Mouse (Mus musculus): ENCODE measurements at regions not wholly inside any gene's neighbourhood (a gene's known extent, or its start where the extent isn't known, plus 50 kb on each side); places are given as distances from the start of the nearest gene placed in this dataset.

- DNase-seq (ENCODE audit: low read depth, low spot score): no peak
These were observed 525.7 kb upstream of the Tnp1 start for GRCm38 (mm10) chr1:73541371-73541770.

GRCm38 (mm10) chr1:73538420-73538871, 522.7 kb upstream of the Tnp1 start:
- no peak for DNase-seq (ENCODE audit: low read depth, low spot score)

DNA sequence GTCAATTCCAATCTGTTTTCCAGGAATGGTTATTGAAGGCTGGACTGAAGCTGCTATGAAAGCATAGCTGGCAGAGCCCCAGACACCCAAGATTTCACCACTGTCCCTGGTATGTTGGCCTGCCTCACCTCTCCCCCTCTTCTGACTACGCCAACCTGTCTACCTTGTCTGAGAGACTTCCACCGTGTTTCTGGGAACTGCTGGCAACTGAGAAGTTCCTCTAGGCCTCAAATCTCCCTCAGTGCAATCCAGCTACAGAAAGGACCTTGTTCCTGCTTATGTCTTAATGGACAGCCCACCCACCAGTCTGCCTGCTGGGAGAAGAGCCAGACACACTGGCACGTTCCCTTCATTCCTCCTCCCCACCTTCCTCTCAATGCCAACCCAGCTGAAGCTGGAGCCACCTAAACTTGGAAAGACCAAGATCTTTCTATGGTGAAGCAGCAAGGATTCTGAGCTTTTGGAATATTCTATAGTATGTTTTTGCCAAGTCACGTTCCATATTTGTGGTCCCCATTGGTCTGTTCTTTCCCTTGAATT, 520.1 kb upstream of the Tnp1 start:
- no peak for DNase-seq (ENCODE audit: low read depth, low spot score)

GRCm38 (mm10) chr1:73533526-73533925, 517.8 kb upstream of the Tnp1 start:
- no peak for DNase-seq (ENCODE audit: low read depth, low spot score)

- no peak for DNase-seq (ENCODE audit: low read depth, low spot score)
These were observed 516.6 kb upstream of the Tnp1 start for GRCm38 (mm10) chr1:73532316-73532715.

- no peak for DNase-seq (ENCODE audit: low read depth, low spot score)
These were observed 516.1 kb upstream of the Tnp1 start for GRCm38 (mm10) chr1:73531831-73532230.

GRCm38 (mm10) chr1:73530326-73530725, 514.6 kb upstream of the Tnp1 start:
- no peak for DNase-seq (ENCODE audit: low read depth, low spot score)

DNA sequence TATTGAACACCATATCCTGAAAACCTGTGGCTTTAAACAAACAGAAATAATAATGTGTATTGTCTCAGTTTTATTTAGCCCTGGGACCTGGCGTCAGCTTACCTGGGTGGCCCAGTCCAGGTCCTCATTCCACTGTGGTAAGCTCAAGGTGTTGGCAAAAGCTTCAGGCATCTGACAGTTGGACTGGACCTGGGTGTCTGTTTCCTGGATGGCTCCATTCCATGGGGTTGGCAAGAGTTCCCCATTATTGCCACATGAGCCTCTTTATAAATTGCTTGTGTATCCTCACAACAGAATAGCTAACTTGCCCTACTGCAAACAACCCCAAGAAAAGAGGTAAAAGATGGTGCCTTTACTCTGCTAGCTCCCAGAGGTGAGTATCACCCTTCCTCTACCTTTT, 512.9 kb upstream of the Tnp1 start:
- no peak for DNase-seq (ENCODE audit: low read depth, low spot score)

- DNase-seq (ENCODE audit: low read depth, low spot score): no peak
These were observed 500.7 kb upstream of the Tnp1 start for GRCm38 (mm10) chr1:73516441-73516840.

DNA sequence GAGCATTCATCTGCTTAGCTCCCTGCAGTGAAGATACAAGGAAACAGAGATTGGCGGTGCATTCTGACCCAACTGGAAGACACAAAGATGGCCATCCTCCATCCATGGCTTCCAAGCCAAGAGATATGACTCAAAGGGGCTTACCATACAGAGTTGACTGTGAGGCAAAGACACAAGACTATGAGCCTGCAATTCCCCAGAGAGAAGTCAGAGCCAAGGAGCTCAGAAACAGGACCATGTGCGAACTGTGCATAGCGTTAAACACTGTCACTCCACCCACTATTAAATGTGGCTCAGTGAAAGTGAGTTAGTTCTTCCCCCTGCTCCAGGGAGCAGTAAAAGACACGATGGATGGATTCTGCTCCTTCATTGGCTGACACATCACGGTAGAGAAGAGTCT, 500.1 kb upstream of the Tnp1 start:
- no peak for DNase-seq (ENCODE audit: low read depth, low spot score)

DNA sequence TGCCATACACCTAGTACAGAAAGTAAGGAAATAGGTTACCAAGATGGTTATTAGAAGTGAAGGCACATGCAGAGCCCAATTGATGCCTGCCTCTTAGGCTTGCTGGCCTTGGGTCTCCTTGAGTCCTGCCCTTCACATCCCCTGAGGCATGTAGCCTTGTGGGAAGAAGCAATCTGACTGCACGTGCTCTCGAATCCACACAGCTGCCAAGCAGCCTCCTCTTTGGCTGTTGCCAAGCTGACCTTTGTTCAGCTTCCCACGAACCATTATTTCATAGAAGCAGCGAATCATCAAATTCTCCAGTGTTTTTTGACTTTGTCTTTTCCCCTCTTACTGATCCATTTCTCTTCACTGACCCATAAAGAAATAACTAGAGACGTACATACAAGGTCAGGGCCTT, 498.1 kb upstream of the Tnp1 start:
- DNase-seq (ENCODE audit: low read depth, low spot score): no peak

GRCm38 (mm10) chr1:73512836-73513235, 497.1 kb upstream of the Tnp1 start:
- DNase-seq (ENCODE audit: low read depth, low spot score): no peak

GRCm38 (mm10) chr1:73507071-73507754, 491.5 kb upstream of the Tnp1 start:
- no peak for DNase-seq (ENCODE audit: low read depth, low spot score)

- DNase-seq (ENCODE audit: low read depth, low spot score): no peak
These were observed 487.9 kb upstream of the Tnp1 start for GRCm38 (mm10) chr1:73503611-73504010.

DNA sequence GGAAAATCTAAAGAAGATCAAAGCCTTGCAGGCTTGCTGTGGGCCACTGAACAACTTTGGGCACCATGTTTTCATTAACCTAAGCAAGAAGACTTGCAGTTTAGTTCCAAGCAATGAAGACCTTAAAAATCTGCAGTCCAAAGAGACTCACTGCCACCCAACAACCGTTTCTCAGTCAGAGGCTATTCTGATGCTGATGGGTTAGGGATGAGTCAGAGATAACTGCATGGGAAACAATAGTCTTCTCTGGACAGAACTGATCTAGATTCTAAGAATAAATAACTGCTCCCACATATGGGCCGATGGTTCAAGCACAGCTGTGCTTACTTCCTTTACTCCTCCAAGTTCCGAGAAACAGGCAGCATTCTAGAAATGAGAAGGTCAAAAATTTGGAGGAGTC, 485.0 kb upstream of the Tnp1 start:
- DNase-seq (ENCODE audit: low read depth, low spot score): no peak

DNA sequence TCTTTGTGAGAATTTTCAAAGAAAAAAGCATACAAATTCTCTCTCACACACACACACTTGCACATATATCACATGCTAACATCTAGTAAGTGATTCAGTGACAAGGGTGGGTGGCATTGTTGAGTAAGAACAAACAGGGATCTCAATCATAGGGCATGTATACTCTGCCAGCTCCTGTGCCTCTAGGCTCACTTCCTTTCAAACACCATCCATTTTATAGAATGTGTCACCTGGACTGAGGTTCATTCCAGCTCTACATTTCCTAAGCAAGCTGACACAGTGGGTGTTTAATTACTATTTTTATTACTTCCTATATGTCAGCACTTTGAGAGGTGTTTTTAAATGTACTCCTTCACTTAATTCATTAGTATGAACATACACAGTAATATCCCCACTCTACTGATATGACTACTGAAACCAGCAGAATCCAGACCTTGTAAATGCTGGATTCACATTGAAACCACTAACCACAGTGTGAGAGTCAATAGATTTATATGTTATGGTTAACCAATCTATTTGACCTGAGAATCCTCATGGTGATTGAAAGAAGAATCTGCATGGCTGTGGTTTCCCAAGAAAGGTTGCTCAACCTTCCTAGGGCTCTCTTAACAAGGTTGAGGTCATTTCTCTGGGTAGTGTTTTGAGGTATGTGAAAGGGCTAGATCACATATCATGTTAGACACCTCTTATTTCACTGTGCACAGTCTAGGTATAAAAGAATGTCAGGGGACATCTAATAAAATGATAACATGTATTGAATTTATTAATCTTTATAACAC, 480.5 kb upstream of the Tnp1 start:
- no peak for DNase-seq (ENCODE audit: low read depth, low spot score)

DNA sequence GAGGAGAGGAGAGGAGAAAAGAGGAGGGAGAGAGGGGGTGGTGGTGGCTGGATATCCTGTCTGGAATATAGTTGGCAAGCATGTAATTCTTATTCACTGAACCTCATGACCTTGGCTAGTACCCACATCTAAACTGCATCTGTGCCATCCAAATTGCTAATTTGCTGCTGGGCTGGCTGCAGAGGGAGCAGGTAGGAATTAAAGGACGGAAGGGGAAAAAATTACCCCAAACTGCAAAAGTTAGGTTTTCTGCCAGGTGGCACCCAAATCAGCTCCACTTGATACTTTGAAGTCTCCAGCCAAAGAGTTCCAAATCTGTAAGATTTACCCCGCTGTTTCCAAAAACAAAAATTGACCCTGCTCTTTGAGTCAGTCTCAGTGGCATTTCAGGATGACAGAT, 466.2 kb upstream of the Tnp1 start:
- DNase-seq (ENCODE audit: low read depth, low spot score): no peak

GRCm38 (mm10) chr1:73479349-73479920, 463.7 kb upstream of the Tnp1 start:
- DNase-seq (ENCODE audit: low read depth, low spot score): no peak

- no peak for DNase-seq (ENCODE audit: low read depth, low spot score)
These were observed 444.9 kb upstream of the Tnp1 start for GRCm38 (mm10) chr1:73460598-73460997.

DNA sequence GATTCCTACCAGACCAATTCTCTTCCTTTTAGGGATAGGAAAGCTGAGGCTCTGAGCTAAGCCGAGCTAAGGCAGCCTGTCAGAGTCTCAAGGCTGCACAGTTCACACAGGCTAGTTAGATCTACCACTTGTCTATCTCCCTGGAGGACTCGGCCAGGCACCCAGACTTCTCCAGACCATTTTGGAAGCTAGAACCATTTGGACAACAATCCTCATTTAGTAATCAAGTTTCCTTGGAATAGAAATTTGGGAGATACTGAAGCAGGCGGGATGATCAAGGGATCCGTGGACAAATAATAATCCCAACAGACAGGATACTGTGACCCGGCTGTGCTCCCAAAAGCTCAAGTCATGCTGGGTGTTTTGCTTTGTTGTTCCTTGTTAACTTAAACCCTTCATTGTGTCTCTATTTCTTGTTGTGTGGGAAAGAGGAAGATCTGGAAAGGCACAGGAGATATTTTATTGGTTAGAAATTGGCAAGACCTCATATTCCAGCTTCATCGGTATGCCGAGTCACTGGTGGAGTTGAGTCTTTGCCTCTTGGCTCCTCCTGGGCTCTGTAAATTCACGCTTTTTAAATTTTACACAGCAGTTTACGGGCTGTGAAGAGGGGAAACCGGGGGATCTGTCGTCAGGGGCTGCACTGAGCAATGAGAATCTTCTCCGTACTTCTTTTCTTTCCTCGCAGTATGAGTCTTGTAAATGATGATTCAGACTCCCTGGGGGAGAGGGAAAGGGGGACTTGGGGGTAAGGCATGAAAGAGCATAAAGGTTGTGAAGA, 444.2 kb upstream of the Tnp1 start:
- no peak for DNase-seq (ENCODE audit: low read depth, low spot score)

DNA sequence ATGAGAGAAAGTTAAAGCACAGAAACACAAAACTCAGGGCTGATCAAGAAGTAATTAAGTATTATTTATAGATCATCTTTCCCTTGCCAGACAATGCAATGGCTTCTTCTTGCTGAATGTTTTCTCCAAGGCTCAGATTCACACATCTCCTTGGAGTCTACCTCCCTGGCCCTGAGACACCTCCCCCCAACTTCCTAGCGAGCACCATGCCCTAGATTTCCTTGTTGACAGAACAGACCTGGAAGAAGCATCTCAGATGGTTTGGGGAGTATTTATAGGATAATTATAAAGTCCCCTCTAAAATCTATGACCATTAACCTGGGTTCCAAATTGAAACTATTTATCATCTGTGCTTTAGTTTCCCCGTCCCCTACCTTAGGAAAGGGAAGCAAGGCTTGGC, 441.6 kb upstream of the Tnp1 start:
- DNase-seq (ENCODE audit: low read depth, low spot score): no peak

Data from A20 (cell line).